Mouse (Mus musculus) cerebellum, adult 2 months (tissue): ENCODE measurements around the gene Ubr4. TPM values are rescaled to one million over a fixed set of nuclear protein-coding genes. Genes with fewer than 3 reads are reported as not detected.
"Not testable (repeated sequence)": the region's sequence is repeated elsewhere in the genome, so short reads cannot be mapped to it uniquely, and the experiment has no call there.

Experiments used
- DNase-seq, 2 experiments: peaks; one replicate each; pipeline ENCODE4 v3.0.0; 2021
- H3K27ac ChIP-seq: fragments of 200-500 bp; 2 replicates; pipeline ENCODE4 v1.5.1; 2012; ENCODE audit warnings: low read length, control low read depth, inconsistent platforms; ENCODE audit not compliant: insufficient read depth
- H3K27me3 ChIP-seq: fragments of 200-500 bp; 2 replicates; pipeline ENCODE4 v1.6.1; 2012; ENCODE audit warnings: inconsistent platforms, mild to moderate bottlenecking, low read length, moderate library complexity; ENCODE audit not compliant: control insufficient read depth, insufficient read depth
- H3K4me1 ChIP-seq: fragments of 200-500 bp; 2 replicates; pipeline ENCODE4 v1.6.1; 2011; ENCODE audit warnings: low read length; ENCODE audit not compliant: control insufficient read depth, insufficient read depth
- H3K4me3 ChIP-seq: fragments of 200-500 bp; replicated peaks from 2 replicates; pipeline ENCODE3; 2011; ENCODE audit warnings: mild to moderate bottlenecking, low read depth, low read length, control low read depth; ENCODE audit not compliant: insufficient read depth
- CTCF ChIP-seq: fragments of 200-500 bp; IDR thresholded peaks from 2 replicates; pipeline ENCODE4 v1.5.1; 2011; ENCODE audit warnings: low read depth, mild to moderate bottlenecking, control low read depth, low read length, moderate library complexity, borderline replicate concordance; ENCODE audit not compliant: insufficient read depth
- POLR2A ChIP-seq: fragments of 200-500 bp; IDR thresholded peaks from 2 replicates; pipeline ENCODE4 v1.6.1; 2011; ENCODE audit warnings: low read length, control low read depth, borderline replicate concordance; ENCODE audit not compliant: insufficient read depth
- WGBS: fragments of 180-500 bp; shearing (Covaris S2); methylation state at CpG from one replicate; pipeline ENCODE4 v1.1.7; 2018; 5-methylcytosine and 5-hydroxymethylcytosine counted together
- polyA plus RNA-seq: library from polyadenylated mRNA; depleted of rRNA; stranded (reverse); fragments of >200 nt; gene quantifications from 2 replicates; pipeline ENCODE4 v1.2.3, GENCODE M21; 2012; rRNA removed

Ubr4 gene
- polyA plus RNA-seq, 1 experiment, result 256 TPM

DNA sequence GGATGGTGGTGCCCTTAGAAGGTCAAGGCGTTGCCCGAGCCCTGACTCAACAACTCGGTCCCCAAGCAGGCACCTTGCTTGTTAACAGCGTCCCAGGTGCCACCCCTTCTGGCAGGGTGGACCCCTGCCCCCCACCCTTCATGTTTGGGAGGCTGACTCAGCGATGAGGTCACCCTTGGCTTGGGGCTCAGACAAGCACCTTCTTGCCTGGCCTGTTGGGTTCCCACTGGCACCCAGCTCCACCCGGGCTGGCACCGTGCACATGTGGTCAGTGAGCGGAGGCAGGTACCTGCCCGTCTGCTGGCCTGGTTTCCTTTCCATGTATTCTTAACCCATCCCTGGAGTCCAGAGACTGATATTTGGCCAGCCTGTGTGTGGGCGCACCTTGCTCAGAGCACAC, 169.5 kb downstream of the Ubr4 start:
- Histone ChIP-seq H3K27me3 (no peaks in the 10 kb centered on the region), H3K4me3 (no peak overlapping the region), H3K4me1 (no peaks in the 10 kb centered on the region; the same call in 1 of the 2 replicates), H3K27ac (no peak overlapping the region)
- 79% methylated on average over 10 of the region's 10 CpGs for WGBS
- DNase-seq, result no peak
- TF ChIP-seq CTCF, result no peak
- TF ChIP-seq POLR2A, result no peak

DNA sequence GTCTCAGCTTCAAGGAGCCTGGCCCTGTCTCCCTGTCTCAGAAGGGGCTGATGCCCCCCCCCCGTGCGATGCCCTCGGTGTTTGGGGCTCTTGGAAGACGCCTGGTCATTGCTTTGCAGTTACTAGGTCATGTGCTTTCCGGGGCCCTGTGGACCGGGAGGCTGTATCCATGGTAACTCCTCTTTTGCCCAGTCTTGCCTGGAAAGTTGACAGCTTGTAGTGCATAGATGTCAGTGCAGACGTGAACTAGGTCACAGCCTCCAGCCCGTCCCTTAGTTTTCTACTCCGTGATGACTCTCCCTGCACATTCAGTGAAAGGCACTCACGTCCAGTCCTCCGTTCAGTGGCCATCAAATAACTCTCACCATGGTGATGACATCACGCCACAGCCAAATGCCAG, 174.1 kb downstream of the Ubr4 start:
- Histone ChIP-seq H3K27ac (no peak overlapping the region), H3K4me1 (no peaks in the 10 kb centered on the region; the same call in none of the 2 replicates), H3K27me3 (no peaks in the 10 kb centered on the region), H3K4me3 (no peak overlapping the region)
- no peak for TF ChIP-seq CTCF
- peak; percentile 29 to 62 for DNase-seq
- WGBS, result 19% methylated on average over 12 of the region's 12 CpGs

DNA sequence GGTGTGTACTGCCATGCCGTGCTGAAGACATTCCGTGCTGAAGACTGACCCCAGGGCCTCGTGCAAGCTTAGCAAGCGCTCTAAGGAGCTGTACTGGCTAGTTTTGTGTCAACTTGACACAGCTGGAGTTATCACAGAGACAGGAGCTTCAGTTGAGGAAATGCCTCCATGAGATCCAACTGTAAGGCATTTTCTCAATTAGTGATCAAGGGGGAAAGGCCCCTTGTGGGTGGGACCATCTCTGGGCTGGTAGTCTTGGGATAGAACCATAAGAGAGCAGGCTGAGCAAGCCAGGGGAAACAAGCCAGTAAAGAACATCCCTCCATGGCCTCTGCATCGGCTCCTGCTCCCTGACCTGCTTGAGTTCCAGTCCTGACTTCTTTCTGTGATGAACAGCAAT, 177.8 kb downstream of the Ubr4 start, which contains the start of gene Iffo2:
Gene Iffo2, plus strand, starts transcription at position 301 of the 400 bp plus-strand sequence.
- not testable (repeated sequence) for DNase-seq, H3K4me1 ChIP-seq, H3K27me3 ChIP-seq, H3K27ac ChIP-seq, H3K4me3 ChIP-seq
- 96% methylated on average over 5 of the region's 5 CpGs for whole genome bisulfite sequencing

DNA sequence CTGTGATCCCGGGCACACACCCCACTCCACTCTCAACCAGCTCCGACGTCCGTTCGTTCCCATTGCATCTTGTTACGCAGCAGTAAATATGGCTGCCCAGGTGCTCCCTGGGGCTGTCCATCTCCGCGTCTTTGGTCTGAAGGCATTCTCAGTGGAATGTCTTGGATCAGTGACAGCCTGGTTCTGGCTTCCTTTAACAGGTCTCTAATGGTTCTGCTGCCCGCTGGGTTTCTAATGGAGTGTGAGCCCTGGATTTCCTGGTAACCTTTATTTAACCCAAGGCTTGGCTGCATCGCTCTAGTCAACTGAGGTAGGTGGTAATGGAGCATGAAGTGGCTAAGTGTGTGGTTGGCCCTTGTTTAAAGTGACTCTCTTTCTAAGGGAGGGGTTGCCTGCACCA, 179.7 kb downstream of the Ubr4 start:
- Histone ChIP-seq H3K27ac (no peak overlapping the region), H3K27me3 (no peaks in the 10 kb centered on the region), H3K4me1 (peaks cover 16% of the 10 kb centered on the region), H3K4me3 (no peak overlapping the region)
- TF ChIP-seq CTCF (no peak), POLR2A (no peak)
- peak in 1 of 2 experiments; percentile 38 for DNase-seq
- 48% methylated on average over 10 of the region's 10 CpGs for WGBS

DNA sequence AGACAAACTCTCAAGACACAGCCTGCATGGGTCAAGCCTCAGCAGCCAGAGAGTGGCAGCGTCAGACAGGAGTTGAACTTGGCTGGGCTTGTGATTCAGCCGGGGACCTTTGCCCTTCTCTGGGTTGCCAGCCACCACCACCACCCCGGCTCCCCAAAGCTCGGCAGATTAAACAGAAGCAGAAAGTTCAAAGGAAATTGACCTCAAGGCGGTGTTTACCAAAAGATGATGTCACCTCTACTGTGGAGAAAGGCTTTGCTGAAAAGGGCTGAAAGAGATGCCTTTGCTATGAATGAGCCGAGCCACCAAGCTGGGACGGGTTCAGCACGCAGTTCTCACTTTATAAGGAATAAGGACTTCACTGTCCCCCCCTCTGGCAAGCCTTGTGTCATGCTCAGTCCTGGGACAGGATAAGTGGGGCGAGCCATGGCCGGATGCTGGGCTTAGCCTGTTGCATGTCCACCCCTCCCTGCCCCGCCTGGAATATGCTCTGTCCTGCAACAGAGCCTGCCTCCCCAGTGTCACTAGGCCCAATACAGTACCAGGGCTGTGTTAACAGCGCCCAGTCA, 182.8 kb downstream of the Ubr4 start:
- Histone ChIP-seq H3K4me3 (no peak overlapping the region), H3K27ac (no peak overlapping the region), H3K4me1 (peaks cover 16% of the 10 kb centered on the region), H3K27me3 (no peaks in the 10 kb centered on the region)
- TF ChIP-seq CTCF (no peak), POLR2A (no peak)
- DNase-seq, result no peak
- WGBS, result 84% methylated on average over 12 of the region's 12 CpGs

DNA sequence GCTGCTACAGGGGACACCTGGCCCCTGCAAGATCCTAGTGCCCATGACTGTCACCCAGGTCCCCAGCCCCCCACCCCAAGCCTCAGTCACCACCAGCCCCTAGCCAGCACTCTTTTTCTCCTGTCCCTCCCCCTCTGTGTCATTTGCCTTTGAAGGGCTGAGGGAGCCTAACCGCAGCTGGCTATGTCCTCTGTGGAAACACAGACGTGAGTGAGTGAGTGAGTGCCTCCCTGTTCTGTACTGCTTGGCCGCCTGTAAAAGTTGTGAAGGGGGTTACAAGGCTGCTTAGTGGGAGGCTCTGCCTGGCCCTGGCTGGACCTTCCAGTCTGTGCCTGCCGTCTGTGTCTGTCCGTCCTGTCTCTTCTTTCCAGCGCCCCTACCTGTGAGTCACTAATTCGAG, 183.3 kb downstream of the Ubr4 start:
- DNase-seq, result no peak
- Histone ChIP-seq H3K27me3 (no peaks in the 10 kb centered on the region), H3K27ac (no peak overlapping the region), H3K4me3 (no peak overlapping the region), H3K4me1 (peaks cover 16% of the 10 kb centered on the region)
- TF ChIP-seq POLR2A (no peak), CTCF (no peak)
- WGBS, result 76% methylated on average over 7 of the region's 7 CpGs

DNA sequence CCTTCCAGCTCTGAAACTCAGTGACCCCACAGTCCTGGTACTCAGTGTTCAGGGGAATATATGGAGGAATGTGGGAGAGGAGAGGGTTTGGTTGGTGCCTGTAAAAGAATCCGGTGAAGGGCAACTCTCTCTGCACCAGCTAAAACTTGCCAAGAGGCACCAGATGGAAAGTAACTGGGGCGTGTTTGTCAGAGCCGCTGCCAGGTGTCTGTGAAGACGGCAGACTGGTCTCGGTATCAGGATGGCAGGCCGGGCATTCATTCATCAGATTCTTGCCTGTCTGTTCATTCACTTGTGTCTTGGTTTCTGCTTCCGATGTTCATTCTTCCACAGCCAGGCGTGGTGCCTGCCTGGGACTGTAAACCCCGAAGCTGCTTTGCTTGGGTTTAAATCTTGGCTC, 184.3 kb downstream of the Ubr4 start:
- no peak for TF ChIP-seq CTCF
- TF ChIP-seq POLR2A, result no peak
- DNase-seq, result peak; percentile 60 to 79
- H3K4me1 ChIP-seq, result peaks cover 16% of the 10 kb centered on the region
- H3K4me3 ChIP-seq, result no peak overlapping the region
- H3K27me3 ChIP-seq, result no peaks in the 10 kb centered on the region
- WGBS, result 12% methylated on average over 9 of the region's 9 CpGs
- no peak overlapping the region for H3K27ac ChIP-seq

Other genes with a start within 250 kb of the Ubr4 start
- gene Minos1, start 221.5 kb upstream of the Ubr4 start, polyA plus RNA-seq, result 212 and 218 TPM in 2 replicates
- 199 and 220 TPM in 2 replicates for gene Capzb, start 159.7 kb upstream of the Ubr4 start, polyA plus RNA-seq
- gene Pqlc2, start 41.9 kb upstream of the Ubr4 start, polyA plus RNA-seq, result 42.3 and 44.4 TPM in 2 replicates
- 22.3 and 25.3 TPM in 2 replicates for gene Akr7a5, start 41.9 kb upstream of the Ubr4 start, polyA plus RNA-seq
- 50.2 and 56.4 TPM in 2 replicates for gene Mrto4, start within 50 bp of the Ubr4 start, polyA plus RNA-seq
- gene Emc1, start within 50 bp of the Ubr4 start, polyA plus RNA-seq, result 77.1 and 78.2 TPM in 2 replicates
- gene Iffo2, start 177.9 kb downstream of the Ubr4 start, polyA plus RNA-seq, result 19.1 and 20.3 TPM in 2 replicates